In genomic region chr8:93563551-93563950, GRCm38 (mm10) we compare ENCODE assay signal across 24 mouse cellular contexts. TPM values are rescaled to one million over a fixed set of nuclear protein-coding genes. Genes with fewer than 3 reads are reported as not detected.
DNase-seq lines count a peak whose midpoint lies in the region; ATAC-seq lines count a peak whose summit lies in the region.
"Had no signal": no experiment of that assay in that cellular context is flagged by ENCODE, and none has a peak within 500 bp of the region (broad histone marks: within the 10 kb centered on the region; RNA-seq: fewer than 3 reads in every experiment).

No protein-coding gene starts in this region.

- H3K9ac ChIP-seq in liver, embryonic 11.5 days (ENCODE audit: low read depth, low read length): no peak overlapping the region
- H3K9ac ChIP-seq: heart, embryonic 13.5 days; hindbrain, embryonic 14.5 days; midbrain, embryonic 13.5 days; neural tube, embryonic 13.5 days had no signal

- 0 out of 2 replicates have a peak, but pooled peaks cover 3% of the 10 kb centered on the region for H3K36me3 ChIP-seq in heart, embryonic 10.5 days
- no peaks in the 10 kb centered on the region for H3K36me3 ChIP-seq in liver, embryonic 11.5 days (ENCODE audit: control insufficient read depth, insufficient read depth, low read length)
- H3K36me3 ChIP-seq: limb, embryonic 10.5 days; midbrain, embryonic 13.5 days; neural tube, embryonic 13.5 days had no signal

- 0 out of 2 replicates have a peak, but pooled peaks cover 4% of the 10 kb centered on the region for H3K9me3 ChIP-seq in heart, embryonic 10.5 days
- H3K9me3 ChIP-seq in liver, embryonic 11.5 days (ENCODE audit: control insufficient read depth, low read length): no peaks in the 10 kb centered on the region
- H3K9me3 ChIP-seq: limb, embryonic 10.5 days had no signal

- 84% methylated on average over 7 of the region's 7 CpGs for WGBS in heart, embryonic 10.5 days
- WGBS in liver, embryonic 11.5 days: 78% methylated on average over 7 of the region's 7 CpGs

- no peaks in the 10 kb centered on the region for H3K27me3 ChIP-seq in heart, embryonic 10.5 days (ENCODE audit: insufficient read depth, poor library complexity, severe bottlenecking)
- no peaks in the 10 kb centered on the region for H3K27me3 ChIP-seq in liver, embryonic 11.5 days (replicated peaks; ENCODE audit: control insufficient read depth, insufficient read depth, low read length)
- H3K27me3 ChIP-seq: heart, embryonic 13.5 days; midbrain, embryonic 13.5 days; neural tube, embryonic 13.5 days had no signal

- ATAC-seq in liver, embryonic 11.5 days (replicated peaks; ENCODE audit: low FRiP score): no peak
- ATAC-seq: forebrain, embryonic 14.5 days; intestine, postnatal 0 days; midbrain, embryonic 13.5 days had no signal

- H3K4me2 ChIP-seq in liver, embryonic 11.5 days: no peak overlapping the region
- H3K4me2 ChIP-seq: heart, embryonic 13.5 days; hindbrain, embryonic 14.5 days; midbrain, embryonic 13.5 days; neural tube, embryonic 13.5 days had no signal

- H3K27ac ChIP-seq in heart, embryonic 10.5 days: no peak overlapping the region
- H3K27ac ChIP-seq in liver, embryonic 11.5 days (ENCODE audit: low read depth, low read length): no peak overlapping the region
- H3K27ac ChIP-seq: heart, embryonic 13.5 days; hindbrain, embryonic 14.5 days; limb, embryonic 10.5 days; midbrain, embryonic 13.5 days; neural tube, embryonic 13.5 days had no signal

- no peak overlapping the region for H3K4me3 ChIP-seq in heart, embryonic 10.5 days
- H3K4me3 ChIP-seq in liver, embryonic 11.5 days (ENCODE audit: low read depth, low read length): no peak overlapping the region
- H3K4me3 ChIP-seq: heart, embryonic 13.5 days; limb, embryonic 10.5 days; midbrain, embryonic 13.5 days; neural tube, embryonic 13.5 days had no signal

- H3K4me1 ChIP-seq in heart, embryonic 10.5 days: no peaks in the 10 kb centered on the region
- no peaks in the 10 kb centered on the region for H3K4me1 ChIP-seq in liver, embryonic 11.5 days (replicated peaks; ENCODE audit: control insufficient read depth, insufficient read depth, low read length)
- H3K4me1 ChIP-seq: limb, embryonic 10.5 days had no signal

- DNase-seq in heart, embryonic 10.5 days (ENCODE audit: low spot score): peak; percentile 53
- no peak for DNase-seq in heart, adult 8-10 months (ENCODE audit: low spot score)
- peak; percentile 37 to 48 for DNase-seq in right cerebral cortex, adult 2 months (ENCODE audit: low spot score in 2 of 2)
- DNase-seq in right cerebral cortex, postnatal 36 days (ENCODE audit: low spot score in 2 of 2): no peak
- DNase-seq in cerebellum, postnatal 25 days: peak; percentile 28 to 40
- no peak for DNase-seq in liver, embryonic 11.5 days (ENCODE audit: low spot score)
- DNase-seq in kidney, adult 8-10 months: no peak
- DNase-seq: adrenal gland, adult 2 months; embryo, embryonic 11 days; layer of hippocampus, postnatal 36 days; lung, adult 18-20 months; lung, postnatal 14 days; thymus, postnatal 25 days had no signal

RNA-seq across cellular contexts. Expression of gene Ces5a, which starts 27.9 kb away (rescaled TPM):
- polyA plus RNA-seq in heart, embryonic 10.5 days (2016; fragmentation: Nextera tagmentation; extraction: Ambion mirVana): not detected in 2 replicates
- not detected for total RNA-seq in heart, adult 8-10 months (2022)
- not detected in 2 replicates for polyA plus RNA-seq in liver, embryonic 11.5 days (2014; fragmentation: Nextera tagmentation; extraction: Ambion mirVana)
- total RNA-seq: adrenal gland, adult 2 months; granulocyte monocyte progenitor cell, adult 5-6 weeks; heart, postnatal 25 days; liver, adult 2 months; megakaryocyte, adult 5-6 weeks had no signal
- polyA plus RNA-seq: adrenal gland, adult 2 months; intestine, postnatal 0 days; limb, embryonic 10.5 days; liver, adult 2 months had no signal

Comparison
In these comparisons a context has a peak if more than half of its experiments do, and no peak if none do; other contexts are left out.
1. DNase-seq: peak in heart, embryonic 10.5 days (single experiment), right cerebral cortex, adult 2 months (2 of 2) and cerebellum, postnatal 25 days (2 of 2); none in heart, adult 8-10 months (single experiment), right cerebral cortex, postnatal 36 days (0 of 2), liver, embryonic 11.5 days (single experiment) and kidney, adult 8-10 months (0 of 2).